Mouse (Mus musculus): Measurements from ENCODE around the gene Esp4. TPM values are rescaled to one million over a fixed set of nuclear protein-coding genes. Genes with fewer than 3 reads are reported as not detected.
"Not testable (repeated sequence)": the region's sequence is repeated elsewhere in the genome, so short reads cannot be mapped to it uniquely, and the experiment has no call there.

Gene Esp4
- not detected in 2 replicates for total RNA-seq (2021)
- long read RNA-seq = 0 reads

DNA sequence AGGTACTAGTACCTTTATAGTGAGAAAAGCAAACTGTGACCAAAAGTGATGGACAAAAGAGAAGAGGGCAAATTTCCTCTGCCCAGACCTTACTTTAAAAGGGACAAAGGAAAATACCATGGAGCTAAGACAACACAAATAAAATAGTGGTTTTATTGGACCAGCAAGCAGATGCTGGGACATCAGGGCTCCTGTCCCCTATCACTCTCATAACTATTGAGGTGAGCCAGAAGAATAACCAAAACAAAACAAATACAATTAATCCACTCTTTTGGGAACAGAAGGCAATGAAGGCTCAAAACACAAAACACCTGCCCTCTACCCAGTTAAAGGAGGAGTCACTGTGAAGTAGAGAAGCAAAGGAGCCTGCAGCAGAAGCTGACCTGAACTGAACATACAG lies at the start of gene Esp4:
TSS of gene Esp4 (plus strand) at position 301 of the 400 bp plus-strand sequence.
- DNase-seq = no peak

DNA sequence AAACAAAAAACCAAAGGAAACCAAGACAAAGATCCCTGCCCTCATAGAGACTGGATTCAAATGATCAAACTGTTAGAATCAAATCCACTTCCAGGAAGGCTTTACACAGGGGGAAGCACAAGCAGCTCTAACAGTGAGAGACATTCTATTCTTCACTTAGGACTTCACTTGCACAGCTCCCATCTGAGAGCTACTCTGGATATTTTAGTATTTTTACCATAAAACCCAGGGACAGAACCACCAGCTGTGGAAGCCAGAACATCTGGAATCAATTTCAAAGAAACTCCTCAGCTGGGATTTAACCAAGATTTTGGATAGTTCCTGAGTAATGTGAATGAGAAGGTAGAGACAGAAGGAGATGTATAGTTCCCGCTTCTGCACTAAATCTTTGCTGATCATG lies 44.9 kb upstream of the Esp4 start:
- DNase-seq = no peak

- no peak for DNase-seq
Measured at GRCm38 (mm10) chr17:40561207-40561606, 37.2 kb upstream of the Esp4 start, which contains the start of gene Esp6. Gene Esp6 (plus strand): TSS chr17:40561507.

DNA sequence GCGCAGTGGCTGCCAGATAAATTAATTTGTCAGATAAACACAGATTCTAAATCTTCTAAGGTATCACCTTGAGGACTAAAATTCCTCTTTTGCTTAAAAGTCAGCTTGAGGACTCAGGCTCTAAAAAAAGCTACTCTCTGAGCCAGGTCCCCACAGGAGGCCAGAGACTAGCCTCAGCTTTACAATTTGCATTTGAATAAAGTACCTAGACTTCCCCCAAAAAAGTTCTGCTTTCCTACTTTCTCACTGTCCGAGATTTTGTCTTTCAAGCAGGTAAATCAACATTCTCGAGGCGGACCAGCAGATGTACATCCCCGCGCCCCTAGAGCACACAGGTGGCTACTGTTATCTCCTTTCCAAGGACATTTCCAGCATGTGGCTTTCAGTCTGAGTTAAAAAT lies 14.5 kb upstream of the Esp4 start:
- not testable (repeated sequence) for DNase-seq

- no peak for DNase-seq
Measured at GRCm38 (mm10) chr17:40591297-40591696, 7.1 kb upstream of the Esp4 start.

- DNase-seq = not testable (repeated sequence)
Measured at GRCm38 (mm10) chr17:40631775-40632174, 33.4 kb downstream of the Esp4 start, which contains the start of gene Esp3. Gene Esp3 (plus strand): TSS chr17:40632075.

Other genes starting within 250 kb of the Esp4 start
- not detected in 2 replicates for gene Esp8, start 78.6 kb upstream of the Esp4 start, total RNA-seq (2021)
- gene Esp6, start 37.1 kb upstream of the Esp4 start, total RNA-seq (2021) = not detected in 2 replicates
- not detected in 2 replicates for gene Esp3, start 33.5 kb downstream of the Esp4 start, total RNA-seq (2021)
- gene Esp1, start 128.5 kb downstream of the Esp4 start, total RNA-seq (2021) = not detected in 2 replicates
- not detected in 2 replicates for gene Crisp2, start 208.4 kb downstream of the Esp4 start, total RNA-seq (2021)
- not detected in 2 replicates for gene Rhag, start 212.5 kb downstream of the Esp4 start, total RNA-seq (2021)

All from adrenal gland, postnatal 25 days (tissue).